Mouse (Mus musculus) cortical plate, adult 2 months (tissue): ENCODE measurements at regions not wholly inside any gene's neighbourhood (a gene's known extent, or its start where the extent isn't known, plus 50 kb on each side); places are given as distances from the start of the nearest gene placed in this dataset.

Experiments used
- H3K27ac ChIP-seq: fragments of 200-500 bp; 2 replicates; pipeline ENCODE4 v1.5.1; 2012; ENCODE audit warnings: low read length, control low read depth, inconsistent platforms; ENCODE audit not compliant: insufficient read depth
- H3K4me1 ChIP-seq: fragments of 200-500 bp; 2 replicates; pipeline ENCODE4 v1.6.1; 2011; ENCODE audit warnings: low read length; ENCODE audit not compliant: control insufficient read depth, insufficient read depth
- H3K4me3 ChIP-seq: fragments of 200-500 bp; 2 replicates; pipeline ENCODE4 v1.5.1; 2011; ENCODE audit warnings: mild to moderate bottlenecking, low read length, control low read depth; ENCODE audit not compliant: insufficient read depth
- CTCF ChIP-seq: fragments of 200-500 bp; IDR thresholded peaks from 2 replicates; pipeline ENCODE4 v1.5.1; 2011; ENCODE audit warnings: mild to moderate bottlenecking, control low read depth, low read length; ENCODE audit not compliant: insufficient read depth; ENCODE audit errors: extremely low read depth
- POLR2A ChIP-seq: fragments of 200-500 bp; IDR thresholded peaks from 2 replicates; pipeline ENCODE4 v1.6.1; 2011; ENCODE audit warnings: mild to moderate bottlenecking, low read length, control low read depth; ENCODE audit not compliant: insufficient read depth; ENCODE audit errors: extremely low read depth

DNA sequence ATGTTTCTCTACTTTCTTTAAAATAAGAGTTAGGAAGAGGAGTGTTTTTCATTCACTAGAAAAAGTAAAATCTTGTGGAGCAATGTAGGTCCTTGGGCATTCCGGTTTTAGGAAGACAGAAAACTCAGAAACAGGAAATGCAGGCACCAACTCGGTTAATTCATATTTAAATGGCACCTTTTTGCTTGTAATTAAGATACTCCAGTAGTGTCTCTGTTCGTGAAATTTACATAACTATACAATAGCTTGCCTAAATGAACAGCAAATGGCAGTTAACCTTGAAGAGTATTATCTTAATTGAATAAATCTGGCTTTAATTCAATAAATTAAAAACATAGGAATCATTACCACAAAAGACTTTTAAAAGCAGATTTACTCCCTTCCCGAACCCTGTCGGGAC, 100.9 kb upstream of the Id4 start:
- TF ChIP-seq CTCF (no peak), POLR2A (no peak)
- Histone ChIP-seq H3K27ac (no peak overlapping the region), H3K4me3 (no peak overlapping the region), H3K4me1 (no peaks in the 10 kb centered on the region)

DNA sequence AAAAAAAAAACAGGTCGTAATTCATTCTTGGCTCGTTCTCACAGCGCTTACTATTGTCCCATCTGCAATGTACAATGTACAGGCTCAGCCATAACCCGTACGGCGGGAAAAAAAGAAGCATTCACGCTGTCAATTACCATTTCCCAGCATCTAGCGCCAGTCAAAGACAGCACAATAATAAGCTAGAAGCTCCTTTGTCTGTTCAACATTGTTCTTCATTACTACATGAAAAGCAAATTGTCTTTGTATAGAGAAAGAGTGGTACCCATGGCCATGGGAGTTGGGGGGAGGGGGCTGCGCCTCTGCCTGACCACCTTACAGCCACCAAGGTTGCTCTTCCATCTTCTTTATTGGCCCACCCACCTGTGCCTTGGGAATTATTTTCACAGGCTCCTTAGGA, 99.7 kb upstream of the Id4 start:
- H3K27ac ChIP-seq: no peak overlapping the region
- no peak for TF ChIP-seq POLR2A
- TF ChIP-seq CTCF: no peak
- H3K4me1 ChIP-seq: no peaks in the 10 kb centered on the region
- H3K4me3 ChIP-seq: no peak overlapping the region

DNA sequence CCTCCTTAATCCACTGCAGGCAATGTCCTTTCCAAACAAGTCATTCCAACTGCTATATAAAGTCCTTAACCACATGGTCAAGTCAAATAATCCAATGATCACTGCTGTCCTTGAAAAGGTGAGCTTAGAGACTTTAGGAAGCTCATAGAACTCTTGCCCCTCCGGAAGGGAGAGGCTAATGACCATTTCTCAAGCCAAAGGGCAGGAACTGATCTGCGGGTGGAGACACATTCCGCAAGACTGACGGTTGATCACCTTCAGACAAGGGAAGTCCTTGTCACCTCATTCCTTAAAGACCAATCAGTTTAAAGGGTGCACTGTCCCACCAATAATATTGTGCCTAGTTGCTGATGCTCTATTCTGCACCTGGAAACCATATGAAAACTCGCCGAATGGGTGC, 96.4 kb upstream of the Id4 start:
- TF ChIP-seq POLR2A (no peak), CTCF (no peak)
- Histone ChIP-seq H3K4me1 (no peaks in the 10 kb centered on the region), H3K4me3 (no peak overlapping the region), H3K27ac (no peak overlapping the region)

DNA sequence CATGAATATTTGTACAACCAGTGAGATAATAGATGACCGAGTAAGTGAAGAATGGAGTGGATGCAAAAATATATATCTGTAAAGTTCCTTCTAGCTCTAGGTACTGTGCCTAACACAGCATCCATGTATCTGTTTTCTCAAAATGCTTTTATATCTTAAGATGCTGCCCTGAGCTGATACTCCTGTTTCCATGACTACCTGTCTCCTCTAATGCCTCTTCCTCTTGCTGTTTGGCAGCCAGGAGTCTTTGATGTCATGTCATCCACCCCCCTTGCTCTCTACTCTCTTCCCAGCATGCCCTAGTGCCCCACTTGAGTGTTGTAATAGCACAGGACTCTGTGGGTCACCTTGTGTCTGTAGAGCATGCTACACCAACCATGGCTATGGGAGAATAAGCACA, 95.2 kb upstream of the Id4 start:
- TF ChIP-seq POLR2A (no peak), CTCF (no peak)
- no peaks in the 10 kb centered on the region for H3K4me1 ChIP-seq
- H3K27ac ChIP-seq: no peak overlapping the region
- no peak overlapping the region for H3K4me3 ChIP-seq

DNA sequence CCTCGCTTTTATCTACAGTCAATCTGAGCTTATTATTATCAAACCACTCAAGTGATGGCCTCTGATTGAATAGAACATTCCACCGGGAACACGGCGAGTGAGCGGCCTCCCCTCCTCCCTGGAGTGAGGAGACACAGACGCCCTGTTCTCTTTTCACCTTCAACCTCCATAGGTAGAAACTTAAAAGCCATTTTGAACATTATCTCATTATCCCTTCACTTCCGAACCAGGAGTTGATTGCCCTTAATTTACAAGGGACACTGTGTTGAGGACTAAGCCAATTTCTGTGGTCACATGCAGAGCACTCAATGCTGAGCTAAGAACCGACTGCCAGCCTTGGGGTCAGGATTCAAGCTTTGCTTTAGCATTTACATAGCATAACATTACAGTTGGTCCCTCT, 93.1 kb upstream of the Id4 start:
- TF ChIP-seq POLR2A (no peak), CTCF (no peak)
- H3K27ac ChIP-seq: no peak overlapping the region
- no peaks in the 10 kb centered on the region for H3K4me1 ChIP-seq
- H3K4me3 ChIP-seq: no peak overlapping the region

DNA sequence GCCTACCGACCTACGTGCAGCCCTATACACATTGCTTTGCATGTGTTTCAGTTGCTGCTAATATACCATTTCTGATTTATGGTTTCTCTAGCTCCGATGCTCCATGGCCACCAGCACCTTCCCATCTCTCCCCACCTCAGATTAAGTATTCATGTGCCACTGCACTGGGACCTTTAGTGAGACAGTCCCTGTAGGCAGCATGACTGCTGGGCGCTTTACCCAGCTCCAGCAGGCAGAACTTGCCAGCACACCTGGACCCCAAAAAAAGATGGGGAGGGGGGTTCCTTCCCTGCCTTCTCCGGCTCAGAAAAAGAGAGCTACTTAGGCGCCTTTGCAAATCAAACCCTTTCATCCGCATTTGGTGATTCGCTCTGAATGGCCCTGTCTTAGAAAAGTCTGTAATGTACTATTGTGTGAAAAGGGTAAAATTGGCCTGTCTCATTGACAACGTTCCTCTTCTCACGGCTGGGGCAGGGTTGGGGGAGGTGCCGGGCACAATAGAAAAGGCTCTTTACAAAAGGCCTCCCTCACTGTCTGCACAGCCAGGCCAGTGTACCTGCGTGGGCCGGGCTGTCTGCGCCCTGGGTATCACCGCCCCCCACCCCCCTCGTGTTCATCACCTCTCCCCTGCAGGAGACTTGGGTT, 89.6 kb upstream of the Id4 start:
- no peak overlapping the region for H3K4me3 ChIP-seq
- H3K27ac ChIP-seq: no peak overlapping the region
- no peak for TF ChIP-seq POLR2A
- TF ChIP-seq CTCF: no peak
- no peaks in the 10 kb centered on the region for H3K4me1 ChIP-seq

DNA sequence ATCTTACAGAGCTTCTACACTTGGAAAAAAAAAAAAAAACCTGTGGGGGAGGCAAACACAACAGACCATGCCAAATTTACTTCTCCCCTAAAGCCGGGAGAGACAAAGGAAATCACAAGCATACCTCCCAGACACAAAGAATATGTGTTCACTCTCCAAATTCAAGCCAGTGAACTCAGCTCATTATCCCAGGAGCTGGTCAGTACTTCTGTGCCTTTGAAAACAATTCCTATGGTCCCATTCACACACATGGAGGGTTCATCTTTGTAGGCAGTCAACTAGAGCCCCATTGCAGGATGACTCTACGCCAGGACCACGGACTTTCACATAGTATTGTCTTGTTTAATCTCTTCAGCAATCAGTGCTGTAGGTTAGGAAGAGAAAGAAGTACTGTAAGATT, 89.0 kb upstream of the Id4 start:
- no peak overlapping the region for H3K4me3 ChIP-seq
- TF ChIP-seq POLR2A (no peak), CTCF (no peak)
- no peak overlapping the region for H3K27ac ChIP-seq
- no peaks in the 10 kb centered on the region for H3K4me1 ChIP-seq

DNA sequence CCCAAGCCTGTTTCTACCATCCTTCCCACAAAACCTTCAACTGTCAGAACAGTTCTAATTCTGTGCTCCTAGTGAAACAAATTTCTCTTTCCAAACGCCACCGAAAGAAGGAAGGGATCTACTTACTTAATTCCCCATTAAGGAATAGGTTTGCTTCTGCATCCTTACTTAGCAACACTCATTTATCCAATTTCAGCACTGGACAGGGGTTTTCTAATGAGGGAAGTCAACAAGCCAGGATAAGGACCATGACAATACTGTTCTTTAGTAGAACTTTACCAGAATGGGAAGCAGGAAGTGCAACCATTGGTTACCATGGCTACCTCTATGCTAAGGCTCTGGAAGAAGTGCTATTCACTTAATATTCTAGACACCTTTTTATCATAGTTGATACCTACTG, 68.6 kb upstream of the Id4 start:
- no peak for TF ChIP-seq POLR2A
- no peak for TF ChIP-seq CTCF
- H3K27ac ChIP-seq: no peak overlapping the region
- no peak overlapping the region for H3K4me3 ChIP-seq
- H3K4me1 ChIP-seq: no peaks in the 10 kb centered on the region

DNA sequence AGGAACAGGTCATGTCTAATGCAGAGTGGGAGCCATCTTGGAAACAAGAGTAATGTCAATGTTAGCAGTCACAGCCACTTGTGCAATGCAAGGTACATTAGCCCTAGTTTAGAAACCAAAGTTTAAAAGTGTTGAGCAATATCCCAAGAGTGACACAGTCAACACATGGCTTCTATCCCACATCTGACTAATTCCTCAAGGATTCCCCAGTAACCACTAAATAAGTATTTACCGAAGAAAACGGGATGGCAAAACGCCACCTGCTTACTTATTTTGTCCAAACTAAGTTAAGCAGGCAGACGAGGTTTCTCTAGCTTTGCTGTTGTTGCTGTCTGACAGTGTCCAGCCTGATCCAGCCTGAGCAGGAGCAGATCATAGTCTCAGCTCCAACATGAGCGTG, 67.1 kb upstream of the Id4 start:
- TF ChIP-seq CTCF (no peak), POLR2A (no peak)
- Histone ChIP-seq H3K4me1 (no peaks in the 10 kb centered on the region), H3K4me3 (no peak overlapping the region), H3K27ac (no peak overlapping the region)

DNA sequence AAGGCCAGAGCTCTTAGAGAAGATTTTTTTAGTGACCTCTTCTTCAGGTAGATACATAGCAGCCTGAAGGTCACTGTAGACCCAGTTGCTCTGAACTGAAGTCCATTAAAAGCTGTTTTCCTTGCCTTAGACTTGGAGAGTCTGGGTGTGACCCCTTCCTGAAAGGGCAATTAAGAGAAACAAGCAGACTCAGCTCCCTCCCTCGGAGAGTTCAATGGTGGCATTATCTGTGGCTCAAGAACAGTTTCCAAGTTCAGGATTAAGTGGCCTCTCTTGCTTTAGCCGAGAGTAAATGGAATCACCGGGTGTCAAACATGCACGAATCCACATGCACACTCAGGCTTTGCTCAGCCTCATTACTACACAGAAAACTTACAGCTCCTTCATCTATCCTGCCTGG, 53.2 kb upstream of the Id4 start:
- TF ChIP-seq CTCF: no peak
- Histone ChIP-seq H3K4me3 (no peak overlapping the region), H3K27ac (no peak overlapping the region), H3K4me1 (no peaks in the 10 kb centered on the region)
